Mouse (Mus musculus) layer of hippocampus, adult 8-10 months (tissue): ENCODE data around the gene Cacnb2. TPM values are rescaled to one million over a fixed set of nuclear protein-coding genes. Genes with fewer than 3 reads are reported as not detected.

Source experiments
- DNase-seq, 2 experiments: peaks; one replicate each; pipeline ENCODE4 v3.0.0; 2022; ENCODE audit warnings: low spot score in 2 of 2
- total RNA-seq, 4 experiments: library from RNA; stranded (reverse); gene quantifications; 2 replicates each; pipeline ENCODE4 v1.2.4; 2022

The Cacnb2 gene
- total RNA-seq = 10 to 100 TPM; 67.3 to 86.2 (median 82.8) TPM

GRCm38 (mm10) chr2:14602788-14603187 lies at the start of gene Cacnb2:
Gene Cacnb2 (plus strand): TSS chr2:14603088.
- DNase-seq = no peak

DNA sequence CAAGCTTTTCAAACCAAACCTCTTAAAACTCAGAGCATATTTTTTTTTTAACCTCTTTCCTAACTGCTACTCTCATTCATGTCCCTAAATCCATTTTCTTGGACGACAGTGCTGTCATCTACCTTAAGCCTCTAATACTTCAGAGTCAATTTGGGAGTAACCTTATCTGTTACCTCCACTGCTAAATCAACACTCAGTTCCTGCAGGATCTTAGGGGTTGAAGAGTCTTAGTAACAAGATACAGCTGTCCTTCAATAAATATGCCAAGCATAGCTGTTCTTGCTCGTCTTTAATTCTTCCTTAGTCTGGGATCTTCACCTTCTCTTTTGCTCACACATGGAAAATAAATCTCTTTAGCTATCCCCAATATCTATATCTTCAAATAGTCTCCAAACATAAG lies 34.9 kb upstream of the Cacnb2 start:
- DNase-seq = no peak

- DNase-seq = no peak
Observed at GRCm38 (mm10) chr2:14571300-14571699, 31.6 kb upstream of the Cacnb2 start.

- DNase-seq = no peak
Observed at GRCm38 (mm10) chr2:14589541-14589940, 13.3 kb upstream of the Cacnb2 start.

GRCm38 (mm10) chr2:14597909-14598563 lies 4.9 kb upstream of the Cacnb2 start:
- DNase-seq = no peak

- peak; percentile 43 to 57 for DNase-seq
Observed at GRCm38 (mm10) chr2:14603784-14604781, 1.2 kb downstream of the Cacnb2 start.

GRCm38 (mm10) chr2:14604791-14605190 lies 1.9 kb downstream of the Cacnb2 start:
- no peak for DNase-seq

- no peak for DNase-seq
Observed at GRCm38 (mm10) chr2:14605207-14605606, 2.3 kb downstream of the Cacnb2 start.

- DNase-seq = peak; percentile 41 to 59
Observed at GRCm38 (mm10) chr2:14608606-14609005, 5.7 kb downstream of the Cacnb2 start.

DNA sequence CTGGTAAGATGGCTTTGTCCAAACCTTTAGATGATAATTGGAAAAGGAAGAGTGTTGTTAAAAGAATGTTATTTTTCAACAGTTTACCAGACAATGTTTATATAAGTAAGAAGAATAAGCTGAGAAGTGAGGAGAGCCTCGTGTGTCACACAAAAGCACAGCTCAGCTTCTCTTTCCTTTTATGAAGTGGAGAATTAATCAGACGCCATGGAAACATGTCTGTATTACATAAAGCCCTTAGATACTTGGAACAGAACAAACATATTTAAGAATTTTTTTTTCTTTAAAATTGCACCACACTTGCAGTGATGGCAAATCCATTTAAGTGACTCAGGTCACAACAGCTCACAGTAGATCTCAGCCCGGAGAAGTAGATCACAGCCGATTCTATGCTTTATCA lies 9.8 kb downstream of the Cacnb2 start:
- no peak for DNase-seq

DNA sequence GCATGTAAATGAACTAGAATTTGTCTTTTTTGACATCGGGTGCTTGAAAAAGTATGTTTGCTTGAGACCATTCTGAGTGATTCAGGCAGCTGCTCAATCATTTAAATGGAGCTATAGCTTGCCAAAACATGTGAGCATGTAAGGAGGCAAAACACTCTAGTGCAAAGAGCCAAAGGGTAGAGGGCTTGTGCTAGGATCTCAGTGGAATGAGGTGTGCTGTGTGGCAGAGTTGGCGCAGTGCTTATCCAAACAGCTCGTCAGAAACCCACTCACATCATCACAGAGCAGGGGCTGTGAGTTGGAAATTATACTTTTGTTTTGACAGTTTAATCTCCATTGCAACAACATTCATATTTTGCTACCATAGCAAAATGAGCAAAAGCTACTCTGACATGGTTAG lies 13.5 kb downstream of the Cacnb2 start:
- no peak for DNase-seq

- DNase-seq = no peak
Observed at GRCm38 (mm10) chr2:14620120-14620853, 17.4 kb downstream of the Cacnb2 start.

DNA sequence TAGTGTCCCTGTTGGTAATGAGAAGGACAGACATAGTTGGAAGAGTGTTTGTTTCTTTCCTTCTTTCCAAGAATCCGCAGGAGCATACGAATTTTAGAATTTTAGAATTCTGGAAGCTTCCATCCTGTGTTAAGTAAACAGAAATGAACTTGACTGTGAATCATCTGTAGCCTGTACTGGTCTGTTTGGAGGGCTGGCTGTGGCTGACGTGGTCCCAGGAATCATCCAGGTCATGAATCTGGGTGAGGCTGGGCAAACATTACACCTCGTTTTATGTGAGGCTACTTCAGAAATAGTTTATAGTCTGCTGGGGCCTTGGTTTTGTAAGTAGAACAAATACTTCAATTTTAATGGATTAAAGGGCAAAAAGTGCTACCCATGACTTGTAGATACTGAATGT lies 18.0 kb downstream of the Cacnb2 start:
- no peak for DNase-seq

- DNase-seq = no peak
Observed at GRCm38 (mm10) chr2:14623820-14624219, 20.9 kb downstream of the Cacnb2 start.

DNA sequence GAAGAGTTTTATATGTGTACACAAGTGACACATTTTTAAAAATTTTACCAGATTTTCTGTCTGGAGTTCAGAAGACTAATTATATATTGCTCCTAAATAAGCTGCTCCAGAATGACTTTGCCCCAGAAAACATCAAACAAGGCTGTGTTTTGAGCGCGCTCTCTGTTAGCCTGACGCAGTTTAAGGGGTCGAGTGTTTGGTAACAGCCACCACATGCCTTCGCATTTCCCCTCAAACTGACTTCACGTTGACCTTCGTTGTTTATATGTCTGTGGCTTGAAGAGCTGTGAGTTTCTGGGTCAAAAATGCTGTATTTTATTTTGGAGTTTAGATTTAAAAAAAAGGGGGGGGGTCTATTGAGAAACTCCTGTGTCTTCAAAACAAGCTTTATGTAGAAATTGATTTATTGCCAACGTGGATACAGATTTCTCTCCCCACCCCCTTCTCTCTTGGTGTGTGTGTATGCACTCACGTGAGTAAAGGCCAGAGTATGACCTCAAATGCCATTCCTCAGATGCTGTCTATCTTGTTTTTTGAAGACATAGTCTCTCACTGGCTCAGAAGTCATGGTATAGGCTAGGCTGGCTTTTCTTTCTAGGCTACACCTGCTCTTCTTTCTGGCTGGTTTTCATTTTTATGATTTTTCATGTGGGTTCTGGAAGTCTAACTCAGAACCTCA lies 27.1 kb downstream of the Cacnb2 start:
- DNase-seq = no peak

DNA sequence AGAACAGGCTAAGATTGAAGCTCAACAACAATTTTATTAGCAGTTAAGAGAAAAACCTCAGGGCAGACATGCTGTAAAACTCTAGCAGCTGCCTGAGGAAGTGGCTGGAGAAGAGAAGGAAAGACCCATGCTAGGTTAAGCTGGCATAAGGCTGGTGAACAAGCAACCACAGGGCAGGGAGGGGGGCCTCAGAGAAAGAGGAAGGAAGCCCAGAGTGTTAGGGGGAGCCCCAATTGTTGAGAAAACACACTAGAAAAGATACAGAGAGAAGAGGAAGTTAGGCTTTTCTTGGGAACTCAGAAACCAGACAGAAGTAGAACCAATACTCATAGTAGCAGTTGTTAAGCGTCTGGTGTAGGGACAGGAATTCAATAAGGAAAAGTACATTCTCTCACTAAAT lies 28.7 kb downstream of the Cacnb2 start:
- DNase-seq = no peak

- DNase-seq = no peak
Observed at GRCm38 (mm10) chr2:14633202-14633601, 30.3 kb downstream of the Cacnb2 start.

DNA sequence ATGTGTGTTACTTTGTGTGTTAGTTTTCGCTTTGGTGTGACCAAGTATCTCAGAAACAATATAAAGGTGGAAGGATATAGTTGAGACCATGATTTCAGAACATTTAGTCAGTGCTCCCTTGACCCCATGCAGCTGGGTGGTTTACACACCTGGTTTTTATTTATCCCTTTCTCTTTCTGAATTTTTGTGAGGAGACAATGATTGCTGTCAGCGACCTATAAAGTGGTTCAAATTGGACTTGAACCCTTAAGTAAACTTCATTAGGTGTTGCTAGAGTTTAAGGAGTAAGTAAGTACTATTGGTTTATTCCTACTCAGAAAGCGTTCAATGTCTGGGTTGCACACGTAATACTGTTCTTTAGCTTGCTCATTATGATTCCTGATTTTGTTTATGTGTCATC lies 36.4 kb downstream of the Cacnb2 start:
- no peak for DNase-seq

DNA sequence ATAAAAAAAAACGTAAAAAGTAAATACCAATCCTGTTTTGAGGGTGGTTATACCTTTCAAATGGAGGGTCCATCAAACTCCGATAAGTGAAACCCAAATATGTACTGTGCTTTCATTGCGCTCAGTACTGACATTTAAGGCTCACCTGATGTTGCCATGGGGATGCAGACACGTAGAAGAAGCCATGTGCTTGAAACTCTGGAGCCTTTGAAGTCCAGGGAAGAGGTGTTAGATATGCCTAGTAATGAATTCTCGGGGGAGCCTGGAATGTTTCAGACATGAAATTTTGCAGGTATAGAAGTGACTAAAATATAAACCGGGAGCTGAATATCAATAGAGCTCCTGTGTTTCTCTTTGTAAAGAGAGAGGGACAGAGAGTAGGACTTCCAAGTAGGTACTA lies 37.0 kb downstream of the Cacnb2 start:
- no peak for DNase-seq

GRCm38 (mm10) chr2:14641040-14641439 lies 38.2 kb downstream of the Cacnb2 start:
- no peak for DNase-seq

- DNase-seq = no peak
Observed at GRCm38 (mm10) chr2:14651268-14651667, 48.4 kb downstream of the Cacnb2 start.
